Mouse (Mus musculus): ENCODE measurements at regions not wholly inside any gene's neighbourhood (a gene's known extent, or its start where the extent isn't known, plus 50 kb on each side); places are given as distances from the start of the nearest gene placed in this dataset.

DNA sequence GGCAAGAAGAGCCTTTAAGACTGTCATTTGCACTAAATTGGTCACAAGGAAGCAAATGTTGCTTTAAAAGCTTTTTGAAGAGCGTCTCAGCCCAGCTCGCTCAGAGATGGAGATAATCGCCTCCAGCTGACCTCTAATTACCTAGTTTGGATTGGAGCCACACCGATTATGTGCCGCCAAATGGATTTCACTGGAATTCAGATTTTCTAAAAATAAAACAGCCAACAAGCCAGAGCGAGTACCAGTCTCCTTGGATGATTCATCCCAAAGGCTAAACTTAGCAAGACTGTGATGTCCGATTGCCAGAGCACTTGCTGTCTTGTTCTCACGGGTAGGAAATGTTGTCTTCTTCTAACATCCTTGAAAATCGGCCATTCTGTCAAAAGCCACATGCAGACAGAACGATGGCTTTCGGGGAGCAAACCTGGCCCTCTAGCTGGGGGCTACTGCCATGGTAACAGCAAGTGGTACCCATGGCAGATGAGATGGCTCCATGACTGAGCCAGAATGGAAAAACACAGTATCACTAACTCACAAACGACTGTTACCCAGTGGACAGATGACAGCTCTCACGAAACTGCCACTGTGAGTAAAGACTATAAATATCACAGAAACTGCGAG lies 676.1 kb downstream of the Epm2a start:
- no peak overlapping the region for H3K9ac ChIP-seq (replicated peaks; ENCODE audit: low read depth)
- no peak overlapping the region for H3K27ac ChIP-seq (ENCODE audit: low read length)
- no peaks in the 10 kb centered on the region for H3K9me3 ChIP-seq (ENCODE audit: low read length)
- no peak for DNase-seq (ENCODE audit: low spot score)
- no peaks in the 10 kb centered on the region for H3K36me3 ChIP-seq (ENCODE audit: insufficient read depth, low read length)
- WGBS, result 56% methylated on average over 14 of the region's 14 CpGs
- TF ChIP-seq CTCF (IDR thresholded peaks at IDR 0.05), result no peak
- no peak for TF ChIP-seq EP300 (IDR thresholded peaks at IDR 0.05)
- H3K4me1 ChIP-seq (ENCODE audit: insufficient read depth, low read depth, low read length), result no peaks in the 10 kb centered on the region
- H3K27me3 ChIP-seq (replicated peaks; ENCODE audit: insufficient read depth, low read length), result no peaks in the 10 kb centered on the region
- no peak overlapping the region for H3K4me3 ChIP-seq (ENCODE audit: low read depth, low read length)
- no peak overlapping the region for H3K4me2 ChIP-seq (replicated peaks; ENCODE audit: low read depth, low read length)
- no peak for ATAC-seq

DNA sequence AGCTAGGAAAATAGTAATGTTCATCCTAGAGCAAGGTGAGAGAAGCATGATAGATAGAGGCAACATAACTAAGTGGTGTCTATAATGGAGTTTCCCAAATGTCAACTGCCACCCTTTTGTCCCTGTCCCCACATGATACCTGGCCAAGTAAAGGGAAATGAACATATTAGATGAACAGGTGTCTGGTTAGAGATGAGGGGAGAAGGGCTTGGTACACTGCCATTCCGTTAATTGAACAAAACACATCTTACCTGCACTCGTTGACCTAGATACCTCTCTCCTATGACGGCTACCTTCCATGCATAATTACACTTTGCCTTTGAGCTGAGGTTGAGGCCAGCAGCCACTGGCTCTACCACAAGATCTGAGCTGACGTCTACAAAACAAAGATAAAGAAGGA lies 677.4 kb downstream of the Epm2a start:
- Histone ChIP-seq H3K27ac (ENCODE audit: low read length) (no peak overlapping the region), H3K27me3 (replicated peaks; ENCODE audit: insufficient read depth, low read length) (no peaks in the 10 kb centered on the region), H3K4me2 (replicated peaks; ENCODE audit: low read depth, low read length) (no peak overlapping the region), H3K4me3 (ENCODE audit: low read depth, low read length) (no peak overlapping the region), H3K4me1 (ENCODE audit: insufficient read depth, low read depth, low read length) (no peaks in the 10 kb centered on the region), H3K9me3 (ENCODE audit: low read length) (no peaks in the 10 kb centered on the region), H3K9ac (replicated peaks; ENCODE audit: low read depth) (no peak overlapping the region), H3K36me3 (ENCODE audit: insufficient read depth, low read length) (no peaks in the 10 kb centered on the region)
- 75% methylated on average over 4 of the region's 4 CpGs for WGBS
- ATAC-seq (no peak), DNase-seq (ENCODE audit: low spot score) (no peak)
- TF ChIP-seq EP300 (IDR thresholded peaks at IDR 0.05) (no peak), CTCF (IDR thresholded peaks at IDR 0.05) (no peak)

DNA sequence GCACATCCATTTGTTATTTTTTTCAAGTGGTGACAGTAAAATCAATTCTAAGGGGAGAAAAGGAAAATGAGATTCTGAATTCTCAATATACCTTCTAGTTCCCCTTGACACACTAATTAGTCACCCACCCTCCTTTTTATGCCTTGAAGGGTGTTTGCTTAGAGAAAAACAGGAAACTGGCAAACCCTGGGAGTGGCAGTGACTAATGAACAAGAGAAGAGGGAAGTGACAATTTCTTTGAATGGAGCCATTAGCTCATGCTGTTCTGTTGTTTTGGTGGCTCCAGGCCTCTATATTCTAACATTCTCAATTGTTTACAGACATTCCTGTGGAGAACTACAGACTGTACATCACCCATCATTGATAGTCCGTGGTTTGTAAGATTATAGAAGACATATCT lies 692.0 kb downstream of the Epm2a start:
- Histone ChIP-seq H3K36me3 (ENCODE audit: insufficient read depth, low read length) (no peaks in the 10 kb centered on the region), H3K4me3 (ENCODE audit: low read depth, low read length) (no peak overlapping the region), H3K27me3 (replicated peaks; ENCODE audit: insufficient read depth, low read length) (no peaks in the 10 kb centered on the region), H3K4me1 (ENCODE audit: insufficient read depth, low read depth, low read length) (no peaks in the 10 kb centered on the region), H3K4me2 (replicated peaks; ENCODE audit: low read depth, low read length) (no peak overlapping the region), H3K9ac (replicated peaks; ENCODE audit: low read depth) (no peak overlapping the region), H3K9me3 (ENCODE audit: low read length) (no peaks in the 10 kb centered on the region), H3K27ac (ENCODE audit: low read length) (no peak overlapping the region)
- DNase-seq (ENCODE audit: low spot score) (no peak), ATAC-seq (no peak)
- WGBS, result 24% methylated on average over 1 of the region's 1 CpGs
- TF ChIP-seq CTCF (IDR thresholded peaks at IDR 0.05), result no peak
- no peak for TF ChIP-seq EP300 (IDR thresholded peaks at IDR 0.05)

DNA sequence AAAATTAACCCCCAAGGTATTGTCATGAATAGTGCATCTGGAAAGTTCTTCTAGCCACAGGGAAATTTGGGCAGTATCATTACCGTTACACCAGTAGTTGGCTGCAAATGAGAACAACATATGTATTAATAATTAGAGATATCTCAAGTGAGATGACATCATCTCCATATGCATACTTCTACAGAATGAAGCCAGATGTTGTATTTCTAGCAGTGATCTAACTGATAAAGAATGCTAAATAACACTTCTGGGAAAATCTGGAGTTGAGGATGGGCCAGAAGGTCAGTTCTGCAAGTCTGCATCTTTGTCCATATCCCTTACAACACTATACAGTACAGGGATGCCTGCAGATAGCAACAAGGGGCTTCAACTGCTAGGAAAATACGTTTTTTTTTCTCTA lies 702.7 kb downstream of the Epm2a start:
- no peaks in the 10 kb centered on the region for H3K4me1 ChIP-seq (ENCODE audit: insufficient read depth, low read depth, low read length)
- no peak for DNase-seq (ENCODE audit: low spot score)
- H3K27ac ChIP-seq (ENCODE audit: low read length), result no peak overlapping the region
- no peaks in the 10 kb centered on the region for H3K27me3 ChIP-seq (replicated peaks; ENCODE audit: insufficient read depth, low read length)
- ATAC-seq, result no peak
- TF ChIP-seq EP300 (IDR thresholded peaks at IDR 0.05), result no peak
- no peak for TF ChIP-seq CTCF (IDR thresholded peaks at IDR 0.05)
- no peak overlapping the region for H3K9ac ChIP-seq (replicated peaks; ENCODE audit: low read depth)
- H3K9me3 ChIP-seq (ENCODE audit: low read length), result no peaks in the 10 kb centered on the region
- H3K4me3 ChIP-seq (ENCODE audit: low read depth, low read length), result no peak overlapping the region
- H3K36me3 ChIP-seq (ENCODE audit: insufficient read depth, low read length), result no peaks in the 10 kb centered on the region
- no peak overlapping the region for H3K4me2 ChIP-seq (replicated peaks; ENCODE audit: low read depth, low read length)
- WGBS, result 42% methylated on average over 2 of the region's 2 CpGs

DNA sequence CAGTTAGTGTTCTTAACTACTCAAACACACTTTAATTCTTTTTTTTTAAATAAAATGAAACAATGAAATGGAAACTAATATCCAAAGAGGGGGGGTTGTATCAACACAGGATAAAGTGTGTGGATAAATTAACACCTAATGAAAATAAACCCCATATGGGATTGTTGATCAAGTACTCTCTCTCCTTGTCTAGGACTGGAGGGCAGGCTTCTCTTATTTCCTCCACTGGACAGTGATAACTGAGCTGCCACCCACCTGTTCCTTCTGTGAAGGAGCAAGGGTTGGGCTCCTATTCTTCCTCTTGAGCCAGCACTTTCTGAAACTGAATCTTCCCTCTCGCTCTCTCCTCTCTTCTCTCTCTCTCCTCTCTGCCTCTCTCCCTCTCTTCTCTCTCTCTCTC lies 716.5 kb downstream of the Epm2a start:
- H3K36me3 ChIP-seq (ENCODE audit: insufficient read depth, low read length), result no peaks in the 10 kb centered on the region
- DNase-seq (ENCODE audit: low spot score), result no peak
- H3K4me3 ChIP-seq (ENCODE audit: low read depth, low read length), result no peak overlapping the region
- H3K9ac ChIP-seq (replicated peaks; ENCODE audit: low read depth), result no peak overlapping the region
- no peaks in the 10 kb centered on the region for H3K27me3 ChIP-seq (replicated peaks; ENCODE audit: insufficient read depth, low read length)
- TF ChIP-seq EP300 (IDR thresholded peaks at IDR 0.05), result no peak
- TF ChIP-seq CTCF (IDR thresholded peaks at IDR 0.05), result no peak
- H3K4me1 ChIP-seq (ENCODE audit: insufficient read depth, low read depth, low read length), result no peaks in the 10 kb centered on the region
- H3K27ac ChIP-seq (ENCODE audit: low read length), result no peak overlapping the region
- no peaks in the 10 kb centered on the region for H3K9me3 ChIP-seq (ENCODE audit: low read length)
- WGBS, result 61% methylated on average over 1 of the region's 1 CpGs
- no peak overlapping the region for H3K4me2 ChIP-seq (replicated peaks; ENCODE audit: low read depth, low read length)
- ATAC-seq, result no peak

DNA sequence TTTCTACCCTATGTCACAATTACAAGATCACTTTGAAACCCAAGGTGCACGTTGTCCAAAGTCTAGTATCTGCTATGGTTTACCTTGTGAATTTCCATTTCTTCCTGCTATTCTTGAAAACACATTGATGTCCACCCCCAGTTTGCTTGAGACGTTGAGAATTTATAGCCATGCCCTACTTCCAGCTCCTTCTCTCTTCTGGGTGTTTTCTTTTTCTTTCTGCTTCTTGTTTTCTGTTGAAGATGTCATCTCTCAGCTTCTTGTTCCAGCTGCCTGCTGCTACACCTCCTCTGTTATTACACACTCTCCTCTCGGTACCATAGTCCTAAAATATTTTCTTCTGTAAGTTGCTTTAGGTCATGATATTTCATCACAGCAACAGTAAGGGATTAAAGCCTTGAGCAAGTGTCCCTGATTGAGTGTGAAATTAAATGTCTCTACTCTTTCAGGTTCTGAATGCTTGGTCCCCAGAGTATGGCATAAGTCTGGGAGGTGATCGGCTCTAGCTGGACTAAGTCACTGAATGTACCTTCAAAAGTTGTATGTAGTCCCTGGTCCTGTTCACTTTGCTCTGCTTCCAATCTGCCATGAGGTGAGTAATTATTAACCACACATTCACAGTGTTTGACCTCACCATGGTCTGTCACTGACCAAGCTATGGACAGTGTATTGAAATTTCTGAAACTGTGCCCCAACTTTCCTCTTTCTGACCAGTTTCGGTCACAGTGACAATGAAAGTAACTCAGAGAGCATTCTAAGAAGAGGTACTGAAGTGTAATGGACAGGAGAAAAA lies 718.1 kb downstream of the Epm2a start:
- TF ChIP-seq CTCF (IDR thresholded peaks at IDR 0.05) (no peak), EP300 (IDR thresholded peaks at IDR 0.05) (no peak)
- H3K36me3 ChIP-seq (ENCODE audit: insufficient read depth, low read length), result no peaks in the 10 kb centered on the region
- H3K9me3 ChIP-seq (ENCODE audit: low read length), result no peaks in the 10 kb centered on the region
- no peak overlapping the region for H3K4me2 ChIP-seq (replicated peaks; ENCODE audit: low read depth, low read length)
- DNase-seq (ENCODE audit: low spot score) (no peak), ATAC-seq (no peak)
- H3K4me3 ChIP-seq (ENCODE audit: low read depth, low read length), result no peak overlapping the region
- 76% methylated on average over 5 of the region's 5 CpGs for WGBS
- no peak overlapping the region for H3K27ac ChIP-seq (ENCODE audit: low read length)
- H3K9ac ChIP-seq (replicated peaks; ENCODE audit: low read depth), result no peak overlapping the region
- no peaks in the 10 kb centered on the region for H3K27me3 ChIP-seq (replicated peaks; ENCODE audit: insufficient read depth, low read length)
- H3K4me1 ChIP-seq (ENCODE audit: insufficient read depth, low read depth, low read length), result no peaks in the 10 kb centered on the region
